Mouse (Mus musculus): ENCODE measurements around the gene Cux1. TPM values are rescaled to one million over a fixed set of nuclear protein-coding genes. Genes with fewer than 3 reads are reported as not detected.
A peak's percentile ranks its signal among the peaks of the same experiment; 100 is the strongest.

Gene Cux1
- total RNA-seq (2017) = 171 and 172 TPM in 2 replicates

- peak; percentile 61 to 65 for ATAC-seq (replicated peaks in 1 of 2; ENCODE audit: insufficient read depth in 1 of 2, low FRiP score in 2 of 2, low TSS enrichment in 1 of 2, low read depth in 1 of 2, poor library complexity in 2 of 2, severe bottlenecking in 2 of 2)
These were observed at the start of gene Cux1 for GRCm38 (mm10) chr5:136567176-136568025. Cux1 (minus strand) TSS chr5:136567490.

DNA sequence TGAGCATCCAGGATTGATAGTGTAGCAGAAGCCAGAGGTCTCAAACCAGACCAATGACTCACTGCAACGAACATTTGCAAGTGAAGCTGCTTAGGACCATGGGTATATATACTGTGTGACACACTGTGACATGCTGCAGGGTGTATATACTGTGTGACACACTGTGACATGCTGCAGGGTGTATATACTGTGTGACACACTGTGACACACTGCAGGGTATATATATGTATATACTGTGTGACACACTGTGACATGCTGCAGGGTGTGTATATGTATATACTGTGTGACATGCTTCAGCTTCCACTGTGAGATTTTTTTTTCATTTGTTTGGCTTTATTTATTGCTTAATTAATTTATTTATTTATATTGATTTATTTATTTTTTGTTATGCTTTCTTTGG, 45.1 kb upstream of the Cux1 start:
- no peak for ATAC-seq (replicated peaks in 1 of 2; ENCODE audit: insufficient read depth in 1 of 2, low FRiP score in 2 of 2, low TSS enrichment in 1 of 2, low read depth in 1 of 2, poor library complexity in 2 of 2, severe bottlenecking in 2 of 2)

DNA sequence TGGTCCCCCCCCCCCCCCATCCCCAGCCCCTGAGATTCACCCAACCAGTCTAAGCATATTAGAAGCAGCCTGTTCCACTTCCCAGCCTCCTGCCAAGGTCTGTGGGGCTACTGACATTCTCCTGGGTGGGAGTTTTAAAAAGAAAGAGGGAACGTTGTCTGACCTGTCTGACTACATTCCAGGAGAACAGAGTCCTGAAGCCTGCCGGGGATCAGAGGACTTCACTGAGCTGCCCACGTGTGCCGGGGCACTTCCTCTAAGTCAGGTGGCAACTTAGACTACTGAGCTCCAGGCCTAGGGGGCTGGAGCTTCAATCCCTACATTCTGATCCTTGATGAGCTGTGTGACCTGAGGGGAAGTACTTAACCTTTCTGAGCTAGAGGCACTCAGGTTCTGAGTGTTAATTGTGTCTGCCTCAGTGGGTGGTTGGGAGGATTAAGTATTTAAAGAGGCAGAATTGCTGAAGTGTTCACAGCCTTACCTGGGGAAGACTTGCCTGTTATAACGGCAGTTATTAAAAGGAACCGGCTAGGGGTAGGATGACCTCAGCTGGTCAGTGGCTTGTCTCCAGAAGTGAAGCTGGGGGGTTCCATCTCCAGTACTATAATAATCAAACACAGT, 41.6 kb upstream of the Cux1 start:
- no peak for ATAC-seq (replicated peaks in 1 of 2; ENCODE audit: insufficient read depth in 1 of 2, low FRiP score in 2 of 2, low TSS enrichment in 1 of 2, low read depth in 1 of 2, poor library complexity in 2 of 2, severe bottlenecking in 2 of 2)

- ATAC-seq (replicated peaks in 1 of 2; ENCODE audit: insufficient read depth in 1 of 2, low FRiP score in 2 of 2, low TSS enrichment in 1 of 2, low read depth in 1 of 2, poor library complexity in 2 of 2, severe bottlenecking in 2 of 2) = no peak
These were observed 37.9 kb upstream of the Cux1 start for GRCm38 (mm10) chr5:136605144-136605543.

DNA sequence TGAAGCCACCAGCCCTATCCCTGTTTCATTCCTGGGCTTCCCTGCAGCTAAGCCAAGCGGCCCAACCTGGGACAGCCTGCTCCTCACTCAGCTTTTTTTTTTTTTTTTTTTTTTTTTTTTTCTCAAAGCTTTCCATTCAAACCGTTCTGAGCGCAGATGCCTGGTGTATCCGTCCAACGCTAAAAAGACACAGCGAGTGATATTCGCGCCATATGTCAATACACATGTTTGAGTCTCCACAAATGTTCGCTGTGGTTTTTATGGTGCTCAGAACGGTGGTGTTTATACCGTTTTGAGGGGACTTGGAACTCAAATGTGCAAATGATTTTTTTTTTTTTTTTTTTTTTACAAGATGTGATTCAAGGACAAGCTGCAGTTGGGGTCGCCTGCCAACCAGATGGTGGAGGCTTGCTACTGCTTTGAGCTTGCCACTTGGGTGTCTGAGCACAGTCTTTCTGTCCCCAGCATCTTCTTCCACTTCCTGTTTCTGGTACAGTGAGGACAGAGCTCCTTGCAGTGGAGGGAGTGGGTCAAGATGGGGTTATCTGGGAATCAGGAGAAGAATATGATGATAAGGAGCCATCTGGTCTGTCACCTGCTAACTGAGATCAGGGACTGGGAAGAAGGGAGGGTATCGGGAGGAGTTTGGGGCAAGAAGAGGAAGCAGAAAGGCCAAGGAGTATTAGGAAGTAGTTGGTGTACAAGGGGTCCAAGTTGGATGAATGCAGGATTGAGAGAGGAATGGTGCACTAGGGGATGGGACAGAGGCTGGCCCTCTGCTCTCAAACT, 36.1 kb upstream of the Cux1 start:
- 0 out of 4 replicates have a peak, but pooled peaks of 1 of the 2 experiments have one; percentile 7 for ATAC-seq (replicated peaks in 1 of 2; ENCODE audit: insufficient read depth in 1 of 2, low FRiP score in 2 of 2, low TSS enrichment in 1 of 2, low read depth in 1 of 2, poor library complexity in 2 of 2, severe bottlenecking in 2 of 2)

- ATAC-seq (replicated peaks in 1 of 2; ENCODE audit: insufficient read depth in 1 of 2, low FRiP score in 2 of 2, low TSS enrichment in 1 of 2, low read depth in 1 of 2, poor library complexity in 2 of 2, severe bottlenecking in 2 of 2) = no peak
These were observed 33.2 kb upstream of the Cux1 start for GRCm38 (mm10) chr5:136600511-136600910.

DNA sequence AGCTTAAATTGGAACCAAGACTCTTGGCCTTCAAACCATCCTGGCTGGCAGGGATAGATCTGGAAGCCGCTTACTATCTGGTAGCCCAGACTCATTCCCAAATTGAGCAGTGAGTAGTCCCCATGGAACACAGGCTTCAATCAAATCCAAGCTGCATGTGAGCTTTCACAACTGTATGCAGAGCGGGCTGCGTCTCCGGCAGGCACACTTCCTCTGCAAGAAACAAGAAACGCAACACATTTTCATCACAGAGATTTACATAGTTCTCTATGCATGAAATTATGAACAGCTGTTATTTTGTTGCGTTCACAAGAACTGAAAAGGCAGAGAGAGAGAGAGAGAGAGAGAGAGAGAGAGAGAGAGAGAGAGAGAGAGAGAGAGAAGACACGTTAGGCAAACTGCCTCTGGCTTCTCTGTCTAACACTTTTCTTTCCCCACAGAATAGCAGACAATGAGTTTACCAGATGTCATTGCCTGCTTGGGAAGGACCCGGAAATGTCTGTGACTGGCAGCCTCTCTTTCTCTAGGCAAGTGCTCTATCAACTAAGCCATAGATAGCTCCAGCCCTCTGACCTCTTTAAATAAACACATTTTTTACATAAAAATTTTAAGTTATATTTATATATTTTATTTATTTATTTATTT, 27.7 kb upstream of the Cux1 start:
- no peak for ATAC-seq (replicated peaks in 1 of 2; ENCODE audit: insufficient read depth in 1 of 2, low FRiP score in 2 of 2, low TSS enrichment in 1 of 2, low read depth in 1 of 2, poor library complexity in 2 of 2, severe bottlenecking in 2 of 2)

DNA sequence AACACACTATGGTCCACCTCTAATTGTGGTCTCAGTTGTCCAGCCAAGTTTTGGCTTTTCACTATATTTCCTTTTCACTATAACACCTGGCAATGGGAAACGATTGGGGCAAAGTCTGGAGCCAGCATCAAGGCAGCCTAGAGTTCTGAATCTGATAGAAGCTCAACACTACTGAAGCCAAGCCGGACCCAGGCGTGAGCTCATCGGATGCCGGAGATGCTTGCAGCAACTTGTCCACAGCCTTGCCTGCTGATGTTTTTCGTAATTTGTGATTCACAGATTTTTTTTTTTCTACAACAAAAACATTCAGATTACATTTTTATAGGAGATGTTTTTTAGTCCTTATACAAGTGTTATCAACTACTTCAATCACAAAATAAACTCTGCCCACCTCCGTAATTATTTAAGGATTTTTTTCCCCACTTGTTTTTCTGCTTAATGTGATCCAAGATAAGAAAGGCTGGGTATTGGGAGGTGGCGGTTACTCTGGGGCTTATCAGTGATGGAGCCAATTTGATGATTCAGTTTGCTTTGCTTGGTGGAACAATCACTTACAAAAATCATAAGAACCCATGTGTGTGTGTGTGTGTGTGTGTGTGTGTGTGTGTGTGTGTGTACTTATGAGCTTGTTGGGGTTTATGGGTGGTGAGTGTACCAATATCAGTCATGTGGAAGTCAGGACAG, 24.7 kb upstream of the Cux1 start:
- no peak for ATAC-seq (replicated peaks in 1 of 2; ENCODE audit: insufficient read depth in 1 of 2, low FRiP score in 2 of 2, low TSS enrichment in 1 of 2, low read depth in 1 of 2, poor library complexity in 2 of 2, severe bottlenecking in 2 of 2)

DNA sequence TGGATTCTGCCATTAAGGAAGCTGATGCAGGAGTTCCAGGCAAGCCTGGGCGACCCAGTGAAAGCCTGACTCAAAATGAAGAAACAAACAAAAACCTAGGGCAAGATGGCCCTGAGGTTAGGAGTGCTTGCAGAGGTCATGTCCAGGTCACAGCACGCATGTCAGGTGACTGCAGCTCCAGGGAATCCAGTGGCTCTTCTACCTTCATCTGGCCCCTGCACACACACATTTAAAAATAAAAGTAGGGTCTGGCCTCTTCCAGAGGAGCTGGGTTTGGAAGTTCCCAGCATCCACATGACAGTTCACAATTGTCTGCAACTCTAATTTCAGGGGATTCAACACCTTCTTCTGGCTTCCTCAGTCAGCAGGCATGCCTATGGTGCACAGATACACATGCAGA, 21.7 kb upstream of the Cux1 start:
- ATAC-seq (replicated peaks in 1 of 2; ENCODE audit: insufficient read depth in 1 of 2, low FRiP score in 2 of 2, low TSS enrichment in 1 of 2, low read depth in 1 of 2, poor library complexity in 2 of 2, severe bottlenecking in 2 of 2) = 0 out of 4 replicates have a peak, but pooled peaks of 1 of the 2 experiments have one; percentile 17

DNA sequence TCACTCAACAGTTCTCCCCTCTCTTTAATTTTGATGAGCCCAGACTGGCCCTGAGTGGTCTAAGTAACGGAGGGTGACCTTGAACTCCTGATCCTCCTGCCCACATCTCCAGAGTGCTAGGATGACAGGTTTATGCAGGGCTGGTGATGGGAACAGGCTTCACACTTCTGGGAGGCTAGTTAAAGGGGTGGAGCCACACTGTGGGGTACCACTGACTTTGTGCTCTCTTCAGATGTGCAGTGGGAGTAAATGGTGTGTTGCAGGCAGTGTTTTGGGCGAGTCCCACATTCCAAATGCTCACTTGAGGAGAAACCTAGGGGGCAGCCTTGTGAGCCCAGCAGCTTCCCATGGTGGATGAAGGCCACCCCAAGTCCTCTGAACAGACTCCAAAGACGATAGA, 21.2 kb upstream of the Cux1 start:
- no peak for ATAC-seq (replicated peaks in 1 of 2; ENCODE audit: insufficient read depth in 1 of 2, low FRiP score in 2 of 2, low TSS enrichment in 1 of 2, low read depth in 1 of 2, poor library complexity in 2 of 2, severe bottlenecking in 2 of 2)

GRCm38 (mm10) chr5:136584676-136585285, 17.5 kb upstream of the Cux1 start:
- no peak for ATAC-seq (replicated peaks in 1 of 2; ENCODE audit: insufficient read depth in 1 of 2, low FRiP score in 2 of 2, low TSS enrichment in 1 of 2, low read depth in 1 of 2, poor library complexity in 2 of 2, severe bottlenecking in 2 of 2)

DNA sequence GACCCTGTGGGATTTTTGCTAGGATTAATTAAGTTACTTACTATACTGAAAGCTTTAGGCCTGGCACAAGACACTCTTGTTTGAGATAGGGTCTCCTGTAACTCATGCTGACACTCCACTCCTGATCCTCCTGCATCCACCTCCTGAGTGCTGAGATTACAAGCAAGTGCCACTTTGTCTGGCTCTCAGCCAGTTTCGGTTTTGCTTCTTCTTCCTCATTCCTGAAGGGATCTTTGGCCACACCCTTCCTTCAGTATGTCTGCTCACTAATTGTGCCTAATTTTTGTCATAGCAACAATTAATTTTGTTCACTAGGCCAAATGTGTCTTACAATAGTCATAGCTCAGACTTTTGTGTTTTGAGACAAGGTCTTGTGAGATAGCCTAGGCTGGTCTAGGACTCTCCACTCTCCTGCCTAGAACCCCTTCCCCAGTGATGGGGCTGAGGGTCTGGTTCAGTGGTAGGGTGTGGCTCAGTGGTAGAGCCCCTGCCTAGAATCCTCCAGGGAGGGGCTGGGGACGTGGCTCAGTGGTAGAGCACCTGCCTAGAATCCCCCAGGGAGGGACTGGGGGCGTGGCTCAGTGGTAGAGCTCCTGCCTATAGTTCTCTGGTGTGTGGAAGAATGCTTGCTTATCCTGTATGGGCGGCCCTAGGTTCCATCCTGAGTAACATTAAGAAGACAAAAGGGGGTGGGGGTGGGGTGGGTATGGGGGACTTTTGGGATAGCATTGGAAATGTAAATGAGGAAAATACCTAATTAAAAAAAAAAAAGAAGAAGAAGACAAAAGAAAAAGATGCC, 16.6 kb upstream of the Cux1 start:
- ATAC-seq (replicated peaks in 1 of 2; ENCODE audit: insufficient read depth in 1 of 2, low FRiP score in 2 of 2, low TSS enrichment in 1 of 2, low read depth in 1 of 2, poor library complexity in 2 of 2, severe bottlenecking in 2 of 2) = no peak

GRCm38 (mm10) chr5:136583256-136583655, 16.0 kb upstream of the Cux1 start:
- no peak for ATAC-seq (replicated peaks in 1 of 2; ENCODE audit: insufficient read depth in 1 of 2, low FRiP score in 2 of 2, low TSS enrichment in 1 of 2, low read depth in 1 of 2, poor library complexity in 2 of 2, severe bottlenecking in 2 of 2)

DNA sequence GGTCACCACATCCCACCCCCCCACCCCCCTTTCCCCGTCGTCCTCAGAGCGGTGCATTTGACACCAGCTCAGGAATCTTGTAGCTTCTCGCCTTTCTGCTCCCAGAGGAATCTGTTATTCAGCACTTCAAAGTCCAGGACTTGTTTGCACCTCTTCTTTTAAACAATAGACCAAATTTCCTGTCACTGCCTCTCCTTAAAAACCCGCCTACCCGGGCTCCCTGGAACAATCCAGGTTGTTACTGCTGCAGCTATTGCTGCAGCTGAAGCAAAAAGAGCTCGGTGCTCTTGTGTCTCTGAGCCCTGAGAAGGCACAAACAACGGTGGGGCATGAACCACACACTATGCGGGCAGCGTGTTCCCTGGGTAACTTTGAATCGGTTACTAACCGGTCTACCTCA, 14.9 kb upstream of the Cux1 start:
- ATAC-seq (replicated peaks in 1 of 2; ENCODE audit: insufficient read depth in 1 of 2, low FRiP score in 2 of 2, low TSS enrichment in 1 of 2, low read depth in 1 of 2, poor library complexity in 2 of 2, severe bottlenecking in 2 of 2) = no peak

DNA sequence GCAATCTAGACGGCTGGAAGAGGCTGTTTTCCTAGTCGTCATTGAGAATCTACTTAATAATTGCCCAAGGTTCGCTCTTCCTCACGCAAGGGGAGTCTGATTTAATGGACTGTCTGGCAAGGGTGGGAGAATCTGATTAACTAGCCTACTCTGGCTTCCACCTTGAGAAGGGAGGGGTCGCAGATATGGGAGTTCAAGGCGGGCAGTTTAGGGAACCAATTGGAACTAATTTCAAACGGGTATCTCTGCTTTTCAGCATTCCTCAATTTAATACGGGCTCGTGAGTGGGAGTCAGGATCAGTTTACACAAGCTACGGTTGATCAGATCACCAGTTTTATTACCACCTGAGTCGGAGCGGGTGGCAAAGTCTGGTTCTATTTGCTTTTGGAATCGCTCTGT, 14.3 kb upstream of the Cux1 start:
- peak; percentile 30 to 46 for ATAC-seq (replicated peaks in 1 of 2; ENCODE audit: insufficient read depth in 1 of 2, low FRiP score in 2 of 2, low TSS enrichment in 1 of 2, low read depth in 1 of 2, poor library complexity in 2 of 2, severe bottlenecking in 2 of 2)

DNA sequence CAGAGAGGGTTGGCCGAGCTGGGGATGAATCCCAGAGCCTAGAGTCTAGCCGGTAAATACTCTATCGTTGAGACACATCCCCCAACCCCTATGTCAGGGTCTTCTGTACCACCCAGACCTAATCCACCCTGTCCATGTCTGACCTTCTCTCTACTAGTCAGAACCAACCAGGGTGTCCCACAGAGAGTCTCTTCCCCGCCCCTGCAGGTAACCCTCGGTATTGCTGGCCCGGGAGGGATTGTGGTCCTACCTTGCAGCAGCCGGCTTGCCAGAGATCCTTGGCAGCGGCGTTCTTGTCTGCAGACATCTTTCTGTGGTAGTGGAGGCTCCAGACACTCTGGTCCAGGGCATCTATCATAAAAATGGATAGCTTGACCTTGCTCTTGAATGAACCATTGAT, 13.9 kb upstream of the Cux1 start:
- peak; percentile 76 to 85 for ATAC-seq (replicated peaks in 1 of 2; ENCODE audit: insufficient read depth in 1 of 2, low FRiP score in 2 of 2, low TSS enrichment in 1 of 2, low read depth in 1 of 2, poor library complexity in 2 of 2, severe bottlenecking in 2 of 2)
